Mouse (Mus musculus) E14TG2a.4 (cell line): ENCODE results near the gene Fbxo5.

Experiments used
- CTCF ChIP-seq: conservative IDR thresholded peaks from 2 replicates; pipeline ENCODE4 v1.5.1; 2014; ENCODE audit warnings: low read length
- NANOG ChIP-seq: IDR thresholded peaks from 2 replicates; pipeline ENCODE4 v1.6.1; 2014; ENCODE audit warnings: borderline replicate concordance, low read length, mixed read lengths

DNA sequence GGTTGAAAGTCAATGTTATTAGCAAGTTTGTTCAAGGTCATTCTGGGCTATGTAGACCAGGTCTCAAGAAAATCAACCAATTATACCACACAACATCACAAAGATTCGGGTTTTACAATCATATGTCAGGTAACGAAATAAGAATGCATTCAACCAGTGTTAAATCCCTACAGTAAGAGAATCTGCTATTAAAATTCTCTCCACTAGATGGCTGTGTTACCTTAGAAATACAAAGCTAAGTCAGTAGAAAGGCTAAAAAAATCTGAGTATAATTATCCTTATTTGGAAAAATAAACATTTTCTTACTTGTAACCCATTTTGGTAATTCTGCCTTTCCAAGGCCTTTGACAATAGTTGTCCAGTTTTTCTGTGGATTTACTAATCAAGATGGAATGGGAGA is 41.5 kb upstream of the Fbxo5 start:
- TF ChIP-seq CTCF (no peak), NANOG (no peak)
